Comparison of ENCODE assay signal across 8 mouse cellular contexts in the genomic region with DNA sequence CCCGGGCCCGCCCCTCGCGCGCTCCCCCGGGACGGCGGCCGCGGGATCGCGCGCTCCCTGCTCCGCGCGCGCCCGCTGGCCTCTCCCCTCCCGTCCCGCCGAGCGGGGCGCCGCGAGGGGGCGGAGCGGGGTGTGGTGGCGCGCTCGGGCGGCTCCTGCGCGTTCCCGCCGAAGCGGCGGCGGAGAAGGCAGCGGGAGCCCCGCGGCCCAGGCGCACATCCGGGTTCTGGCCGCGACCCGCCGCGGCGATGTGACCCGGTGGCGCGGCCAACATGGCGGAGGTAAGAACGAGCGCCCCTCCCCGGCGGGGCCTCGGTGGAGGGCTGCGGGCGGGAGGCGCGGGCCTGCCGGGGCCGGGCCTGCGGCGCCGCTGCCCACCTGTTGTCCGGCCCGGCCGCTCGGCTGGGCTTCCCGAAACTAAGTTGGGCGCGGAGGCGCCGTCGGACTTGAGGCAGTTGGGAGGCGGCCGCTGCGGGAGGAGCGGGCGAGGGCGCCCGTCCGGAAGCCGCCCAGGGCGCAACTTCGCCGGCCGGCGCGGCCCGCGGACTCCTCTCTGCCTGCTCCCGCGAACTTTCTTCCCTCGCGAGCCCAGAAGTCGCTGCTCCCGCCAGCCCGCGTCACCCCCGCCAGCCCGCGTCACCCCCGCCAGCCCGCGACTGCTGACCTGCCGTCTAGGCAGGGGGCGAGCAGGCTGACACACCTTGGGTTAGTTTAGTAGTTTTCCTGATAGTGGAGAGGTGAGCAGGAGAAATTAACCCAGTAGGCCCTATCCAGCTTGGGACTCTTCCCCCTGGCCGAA. TPM values are rescaled to one million over a fixed set of nuclear protein-coding genes. Genes with fewer than 3 reads are reported as not detected.
DNase-seq lines count a peak whose midpoint lies in the region; ATAC-seq and TF ChIP-seq lines count a peak whose summit lies in the region.

No protein-coding gene starts in this region.

- H3K36me3 ChIP-seq in hindbrain, embryonic 13.5 days: peaks cover 5% of the 10 kb centered on the region

- under 1% methylated on average over 61 of the region's 111 CpGs for WGBS in hindbrain, embryonic 13.5 days

- ATAC-seq in Patski: peak; percentile 47
- peak; percentile 69 for ATAC-seq in hindbrain, embryonic 13.5 days (ENCODE audit: low FRiP score)

- H3K4me1 ChIP-seq in hindbrain, embryonic 13.5 days (replicated peaks): peaks cover 33% of the 10 kb centered on the region

- peak overlapping the region; percentile 91 for H3K4me3 ChIP-seq in hindbrain, embryonic 13.5 days

- POLR2A ChIA-PET in Patski (lab: Charles Lee): no interaction called here

- H3K27ac ChIP-seq in hindbrain, embryonic 13.5 days: peak overlapping the region; percentile 86

- in situ Hi-C loops in Patski (cut with MboI; ENCODE audit: low pct_unique_long_range_greater_than_20kb): no loop called here

- DNase-seq in Patski (ENCODE audit: low read depth, low spot score): no peak
- DNase-seq in cerebellum, postnatal 25 days: peak; percentile 83 to 89
- DNase-seq in frontal cortex, postnatal 25 days (ENCODE audit: low spot score in 2 of 2): peak; percentile 52 to 64
- peak; percentile 56 to 71 for DNase-seq in layer of hippocampus, postnatal 25 days (ENCODE audit: extremely low spot score in 1 of 2, low spot score in 1 of 2)
- DNase-seq in lung, postnatal 10 days: peak; percentile 84
- peak; percentile 70 for DNase-seq in ovary, postnatal 14 days (ENCODE audit: low spot score)
- DNase-seq in thymus, postnatal 10 days (ENCODE audit: low spot score in 2 of 2): peak; percentile 84 to 88

- H3K9me3 ChIP-seq in hindbrain, embryonic 13.5 days: no peaks in the 10 kb centered on the region

- H3K4me2 ChIP-seq in hindbrain, embryonic 13.5 days: peak overlapping the region; percentile 87

- TF ChIP-seq CTCF in Patski (IDR thresholded peaks at IDR 0.05): no peak

- no peaks in the 10 kb centered on the region for H3K27me3 ChIP-seq in Patski
- H3K27me3 ChIP-seq in hindbrain, embryonic 13.5 days: no peaks in the 10 kb centered on the region

- H3K9ac ChIP-seq in hindbrain, embryonic 13.5 days: peak overlapping the region; percentile 88

- CTCF ChIA-PET in Patski (lab: Charles Lee): interaction anchor here (0.9 to 1.7 kb wide), 2 partner anchors 10 to 17 kb away, joined by 3 to 4 read pairs; no protein-coding TSS in a partner anchor

RNA-seq across cellular contexts. Expression of gene Wdr78, which starts 5.1 kb away (rescaled TPM):
- polyA plus RNA-seq in Patski (2021): 0.67 TPM
- polyA plus RNA-seq in hindbrain, embryonic 13.5 days (2015; fragmentation: Nextera tagmentation; extraction: Ambion mirVana): 5.6 and 6.1 TPM in 2 replicates
- 10 to 100 TPM; 10.3 to 10.8 TPM for total RNA-seq in layer of hippocampus, postnatal 25 days (2021)

RNA-seq across cellular contexts. Expression of gene Mier1, which starts 5.2 kb away (rescaled TPM):
- 31.6 TPM for polyA plus RNA-seq in Patski (2021)
- polyA plus RNA-seq in hindbrain, embryonic 13.5 days (2015; fragmentation: Nextera tagmentation; extraction: Ambion mirVana): 36.6 and 37.1 TPM in 2 replicates
- 10 to 100 TPM; 39.6 to 46.1 TPM for total RNA-seq in layer of hippocampus, postnatal 25 days (2021)
